Mouse (Mus musculus): ENCODE measurements around the gene AC109138.7.
"Not testable (repeated sequence)": the region's sequence is repeated elsewhere in the genome, so short reads cannot be mapped to it uniquely, and the experiment has no call there.

The AC109138.7 gene

DNA sequence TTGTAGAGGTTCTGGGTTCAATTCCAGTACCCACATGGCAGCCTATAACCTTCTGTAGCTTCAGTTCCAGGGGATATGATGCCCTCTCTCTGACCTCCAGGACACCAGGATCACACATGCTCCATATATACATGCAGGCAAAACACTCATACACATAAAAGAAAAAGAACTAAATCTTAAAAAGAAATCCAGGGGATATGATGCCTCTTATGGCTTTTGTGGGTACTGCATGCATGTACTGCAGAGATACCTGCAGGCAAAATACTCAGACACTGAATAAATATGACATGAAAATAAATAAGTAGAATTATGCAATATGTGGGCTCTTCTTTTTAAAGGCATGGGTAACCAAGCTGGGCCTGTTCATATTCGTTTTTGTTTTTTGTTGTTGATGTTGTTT, 32.9 kb downstream of the AC109138.7 start:
- DNase-seq (ENCODE audit: low spot score in 2 of 2), result no peak

DNA sequence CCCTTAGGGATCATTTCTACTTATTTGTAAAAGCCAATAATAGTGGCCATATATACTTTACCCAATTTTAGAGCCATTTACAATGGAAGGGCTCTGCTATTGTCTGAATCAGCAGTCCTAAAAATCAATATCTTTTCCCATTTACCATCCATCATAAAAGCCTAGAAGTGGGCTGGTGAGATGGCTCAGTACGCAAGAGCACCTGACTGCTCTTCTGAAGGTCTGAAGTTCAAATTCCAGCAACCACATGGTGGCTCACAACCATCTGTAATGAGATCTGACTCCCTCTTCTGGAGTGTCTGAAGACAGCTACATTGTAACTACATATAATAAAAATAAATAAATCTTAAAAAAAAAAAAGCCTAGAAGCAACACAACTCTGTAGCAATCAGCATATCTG, 34.5 kb downstream of the AC109138.7 start:
- not testable (repeated sequence) for DNase-seq (ENCODE audit: low spot score in 2 of 2)

DNA sequence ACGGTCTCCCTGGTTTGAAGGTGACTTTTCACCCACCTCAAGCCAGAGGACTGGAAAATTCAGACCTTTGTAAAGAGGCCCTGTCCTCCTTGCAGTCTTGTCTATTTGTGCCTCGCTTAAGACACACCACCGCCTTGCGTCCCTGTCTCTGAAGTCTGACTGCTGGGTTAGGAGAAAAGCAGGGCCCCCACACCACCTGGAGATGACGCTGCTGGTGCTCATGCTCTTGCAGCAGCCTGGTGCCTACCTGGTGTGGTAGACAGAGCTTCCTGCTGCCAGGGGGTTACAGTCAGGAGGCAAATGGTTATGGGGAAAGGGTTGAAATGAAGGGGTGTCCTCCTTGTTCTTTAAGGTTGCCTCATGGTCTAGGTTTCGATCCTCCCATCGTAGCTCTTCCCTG, 40.1 kb downstream of the AC109138.7 start:
- no peak for DNase-seq (ENCODE audit: low spot score in 2 of 2)

DNA sequence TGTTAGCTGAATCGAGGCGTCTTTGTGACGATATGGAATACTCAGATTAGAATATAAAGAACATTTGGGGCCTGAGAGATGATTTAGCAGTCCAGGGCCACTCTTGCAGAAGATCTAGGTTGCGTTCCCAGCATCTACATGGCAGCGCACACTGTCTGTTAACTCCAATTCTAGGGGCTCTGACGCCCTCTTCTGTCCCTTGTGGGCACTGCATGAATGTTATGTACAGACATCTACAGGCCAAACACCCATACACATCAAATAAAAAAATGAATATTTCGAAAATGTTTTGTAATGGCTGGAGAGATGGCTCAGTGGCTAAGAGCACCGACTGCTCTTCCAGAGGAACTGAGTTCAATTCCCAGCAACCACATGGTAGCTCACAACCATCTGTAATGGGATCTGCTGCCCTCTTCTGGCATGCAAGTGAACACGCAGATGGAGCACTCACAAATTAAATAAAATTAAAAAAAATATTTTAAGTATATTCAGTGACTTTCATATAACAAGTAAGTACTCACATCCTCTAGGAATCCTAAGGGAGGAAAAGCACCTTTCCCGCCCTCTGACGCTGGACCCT, 41.5 kb downstream of the AC109138.7 start:
- no peak for DNase-seq (ENCODE audit: low spot score in 2 of 2)

DNA sequence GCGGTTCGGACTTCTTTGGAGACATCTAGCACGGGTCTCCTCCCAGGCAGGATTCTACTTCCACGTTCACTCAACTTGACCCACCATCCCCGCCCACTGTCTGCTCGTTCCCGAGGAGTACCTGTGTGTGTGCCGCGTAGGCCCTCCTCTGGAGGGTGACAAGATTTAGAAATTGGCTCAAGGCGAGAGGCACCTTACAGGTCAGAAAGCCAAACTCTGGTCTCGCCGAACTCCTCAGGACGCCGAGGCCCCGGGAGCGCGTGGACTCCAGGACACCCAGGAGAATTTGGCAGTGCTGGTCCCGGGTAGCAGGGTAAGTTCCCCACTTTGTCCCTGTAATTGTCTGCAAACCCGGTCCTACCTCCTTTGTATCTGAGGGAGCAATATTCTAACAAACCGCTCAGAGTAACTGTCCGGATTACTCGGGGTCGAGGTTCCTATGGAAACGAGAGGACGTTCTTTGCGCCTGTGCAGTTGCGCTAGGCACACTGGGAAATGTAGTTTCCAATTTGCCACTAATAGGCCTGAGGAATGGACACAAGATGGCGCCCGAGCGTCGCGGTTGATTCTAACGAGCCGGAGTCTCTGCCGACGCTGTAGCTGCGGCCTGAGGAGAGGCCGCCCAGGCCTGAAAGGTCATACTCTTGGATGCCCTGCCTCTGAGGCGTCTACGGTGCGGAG, 43.2 kb downstream of the AC109138.7 start:
- peak; percentile 88 to 94 for DNase-seq (ENCODE audit: low spot score in 2 of 2)

DNA sequence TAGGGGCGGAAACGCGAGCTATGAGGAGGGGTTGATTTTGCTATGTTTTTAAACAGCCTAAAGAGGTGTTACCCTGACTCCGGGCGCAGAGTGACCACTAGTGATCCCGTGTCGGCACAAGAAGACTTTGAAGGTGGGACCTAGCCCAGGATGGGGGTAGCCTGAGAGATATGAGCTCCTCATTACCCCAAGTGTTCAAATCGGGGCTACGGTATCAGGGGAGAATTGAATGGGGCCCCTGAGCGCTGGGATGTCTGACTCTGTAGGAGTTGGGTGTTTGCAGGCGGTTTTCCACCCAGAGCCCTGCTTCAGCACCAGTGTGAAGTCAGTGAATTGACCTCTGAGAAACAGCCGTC, 43.7 kb downstream of the AC109138.7 start:
- no peak for DNase-seq (ENCODE audit: low spot score in 2 of 2)

- peak in 1 of 2 experiments; percentile 39 for DNase-seq (ENCODE audit: low spot score in 2 of 2)
These were observed 47.0 kb downstream of the AC109138.7 start for GRCm38 (mm10) chr19:4261038-4261698.

GRCm38 (mm10) chr19:4262756-4263155, 48.6 kb downstream of the AC109138.7 start:
- DNase-seq (ENCODE audit: low spot score in 2 of 2), result no peak

DNA sequence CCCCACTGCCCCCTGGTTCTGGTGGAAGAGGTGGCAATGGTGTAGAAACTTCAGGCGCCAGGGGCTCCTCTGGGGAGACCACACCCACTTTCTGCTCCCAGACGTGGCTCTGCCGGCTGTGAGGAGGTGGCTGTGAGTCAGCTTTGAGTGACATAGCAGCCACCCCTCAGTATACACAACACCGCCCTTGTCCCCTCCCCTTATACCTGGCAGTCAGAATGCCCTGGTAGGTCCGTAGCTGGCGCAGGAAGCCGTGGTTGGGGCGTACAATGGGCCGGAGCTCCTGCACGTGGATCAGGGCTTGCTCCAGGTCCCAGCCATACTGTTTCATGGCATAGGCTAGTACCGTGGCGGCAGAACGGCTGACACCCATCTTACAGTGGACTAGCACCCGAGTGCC, 49.5 kb downstream of the AC109138.7 start:
- no peak for DNase-seq (ENCODE audit: low spot score in 2 of 2)

DNA sequence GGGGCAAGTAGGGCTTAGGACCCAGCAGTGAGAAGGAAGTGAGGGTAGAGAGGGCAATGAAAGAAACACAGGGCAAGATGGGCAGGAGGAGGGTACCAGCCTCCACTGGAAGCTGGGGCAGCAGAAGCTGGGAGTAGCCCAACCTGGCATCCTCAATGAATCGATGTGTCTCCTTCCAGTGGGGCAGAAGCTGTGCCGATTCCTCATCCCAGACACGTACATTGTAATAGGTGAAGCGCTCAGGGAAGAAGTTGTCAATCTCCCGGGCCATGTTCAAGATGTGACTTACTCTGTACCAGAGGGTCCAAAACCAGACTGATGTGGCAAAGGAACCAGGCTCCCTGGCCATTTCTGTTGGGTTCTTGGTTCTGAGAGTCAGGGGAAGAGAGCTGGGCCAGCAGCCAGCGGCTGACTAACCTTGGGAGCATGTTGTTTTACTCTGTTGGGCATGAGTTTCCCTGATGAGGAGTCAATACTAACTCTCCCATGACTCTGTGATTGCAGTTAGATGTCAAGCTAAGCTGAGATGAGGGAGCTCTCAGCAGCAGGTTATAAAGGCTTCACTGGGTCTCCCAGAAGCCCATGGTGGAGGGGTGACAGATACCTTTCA, 50.1 kb downstream of the AC109138.7 start:
- no peak for DNase-seq (ENCODE audit: low spot score in 2 of 2)

DNA sequence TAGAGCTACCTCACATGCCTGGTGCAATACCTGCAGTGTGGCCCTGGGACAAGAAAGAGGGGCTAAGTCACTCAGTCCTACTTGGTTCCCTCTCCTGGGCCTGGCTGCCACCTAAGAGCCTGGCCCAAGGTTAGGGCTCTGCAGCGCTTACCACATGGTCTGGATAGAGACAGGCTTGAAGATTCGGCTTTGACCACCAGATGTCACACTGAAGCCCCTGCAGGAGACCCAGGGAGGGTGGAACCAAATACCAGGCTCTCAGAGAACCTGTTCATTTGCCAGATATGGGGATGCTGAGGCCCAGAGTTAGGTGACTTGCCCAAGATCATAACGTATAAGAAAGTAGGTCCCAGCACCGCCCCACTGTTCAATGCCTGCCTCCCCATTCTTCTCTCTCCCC, 51.8 kb downstream of the AC109138.7 start:
- DNase-seq (ENCODE audit: low spot score in 2 of 2), result no peak

- DNase-seq (ENCODE audit: low spot score in 2 of 2), result peak; percentile 77 to 82
These were observed 54.6 kb downstream of the AC109138.7 start, which contains the start of gene Ssh3 for GRCm38 (mm10) chr19:4268566-4269361. Gene Ssh3, minus strand, starts transcription at chr19:4269180.

DNA sequence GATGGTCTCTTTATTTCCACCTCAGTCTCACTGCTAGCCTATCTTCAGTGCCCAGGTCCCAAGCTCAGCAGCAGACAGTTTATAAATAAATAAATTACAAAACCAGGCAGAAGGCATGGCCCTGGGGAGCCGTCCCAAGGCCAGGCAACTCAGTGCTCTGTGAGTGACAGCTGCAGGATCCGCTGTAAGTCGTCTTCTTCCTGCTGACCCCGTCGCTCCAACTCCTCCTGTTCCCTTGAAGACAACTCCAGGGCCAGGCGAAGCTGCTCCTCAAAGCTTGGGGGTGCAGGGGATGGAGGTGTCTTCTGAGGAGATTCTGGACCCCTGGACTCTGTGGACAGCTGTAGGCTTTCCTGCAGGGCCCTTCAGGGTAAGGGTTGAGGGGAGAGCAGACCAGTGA, 56.0 kb downstream of the AC109138.7 start:
- no peak for DNase-seq (ENCODE audit: low spot score in 2 of 2)

DNA sequence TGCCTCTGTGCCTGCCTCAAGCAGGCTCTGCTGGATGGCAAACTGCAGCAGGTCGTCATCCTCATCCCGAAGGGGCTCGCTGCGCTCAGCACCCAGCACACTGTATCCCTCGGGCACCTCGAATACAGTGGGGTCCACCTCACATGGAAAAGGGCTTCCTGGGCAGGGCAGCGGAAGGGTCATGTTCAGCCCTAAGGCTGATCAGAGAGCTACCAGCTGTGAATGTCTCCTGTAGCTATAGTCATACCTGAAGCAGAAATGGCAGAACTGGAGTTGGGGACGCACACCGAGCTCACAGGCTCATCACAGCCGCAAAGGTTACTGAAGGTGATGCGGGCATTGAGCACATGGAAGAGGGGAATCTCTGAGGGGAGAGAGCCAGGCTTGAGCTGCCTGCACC, 56.8 kb downstream of the AC109138.7 start:
- no peak for DNase-seq (ENCODE audit: low spot score in 2 of 2)

GRCm38 (mm10) chr19:4279487-4279886, 65.3 kb downstream of the AC109138.7 start:
- DNase-seq (ENCODE audit: low spot score in 2 of 2), result no peak

GRCm38 (mm10) chr19:4280425-4280824, 66.3 kb downstream of the AC109138.7 start:
- no peak for DNase-seq (ENCODE audit: low spot score in 2 of 2)
